Mouse (Mus musculus) limb, embryonic 13.5 days (tissue): ENCODE results near the gene Ppa1. TPM values are rescaled to one million over a fixed set of nuclear protein-coding genes. Genes with fewer than 3 reads are reported as not detected.

Experiments used
- ATAC-seq: fragments of 200-750 bp; cut with Nextera tagmentation; 2 replicates; pipeline ENCODE4 v1.8.0; 2017; ENCODE audit warnings: low read depth, moderate number of reproducible peaks, moderate TSS enrichment; ENCODE audit not compliant: low FRiP score
- H3K27ac ChIP-seq: fragments of 300-500 bp; sonication (generic); 2 replicates; pipeline ENCODE4 v1.5.1; 2015; ENCODE audit warnings: inconsistent platforms, mild to moderate bottlenecking, moderate library complexity
- H3K27me3 ChIP-seq: fragments of 300-500 bp; sonication (generic); 2 replicates; pipeline ENCODE4 v1.6.1; 2015; ENCODE audit warnings: mild to moderate bottlenecking, inconsistent platforms
- H3K36me3 ChIP-seq: fragments of 300-500 bp; sonication (generic); 2 replicates; pipeline ENCODE4 v1.6.1; 2015; ENCODE audit warnings: inconsistent platforms, mild to moderate bottlenecking, moderate library complexity
- H3K4me1 ChIP-seq: fragments of 300-500 bp; sonication (generic); 2 replicates; pipeline ENCODE4 v1.6.1; 2015; ENCODE audit warnings: inconsistent platforms
- H3K4me2 ChIP-seq: fragments of 300-500 bp; sonication (generic); replicated peaks from 2 replicates; pipeline ENCODE4 v1.6.1; 2015; ENCODE audit warnings: inconsistent platforms, mild to moderate bottlenecking, moderate library complexity
- H3K4me3 ChIP-seq: fragments of 300-500 bp; sonication (generic); 2 replicates; pipeline ENCODE4 v1.5.1; 2015; ENCODE audit warnings: moderate library complexity, mild to moderate bottlenecking, inconsistent platforms
- H3K9ac ChIP-seq: fragments of 300-500 bp; sonication (generic); 2 replicates; pipeline ENCODE4 v1.6.1; 2015; ENCODE audit warnings: mild to moderate bottlenecking, inconsistent platforms
- H3K9me3 ChIP-seq: fragments of 300-500 bp; sonication (generic); 2 replicates; pipeline ENCODE4 v1.6.1; 2016; ENCODE audit warnings: inconsistent platforms
- WGBS: fragments of 180-500 bp; shearing (Covaris S2); methylation state at CpG from one replicate; pipeline ENCODE4 v1.1.7; 2015; 5-methylcytosine and 5-hydroxymethylcytosine counted together
- polyA plus RNA-seq: library from polyadenylated mRNA; unstranded; fragments of >200 nt; fragmentation: Nextera tagmentation; extraction: Ambion mirVana; gene quantifications from 2 replicates; pipeline ENCODE4 v1.2.1, GENCODE M21; 2015

The Ppa1 gene
- polyA plus RNA-seq, 1 experiment from 2014 or later, result 209 TPM

- peaks cover 6% of the 10 kb centered on the region; the same call in 1 of the 2 replicates for H3K4me1 ChIP-seq
- no peak overlapping the region for H3K27ac ChIP-seq
- H3K4me3 ChIP-seq, result no peak overlapping the region
- peaks cover 43% of the 10 kb centered on the region for H3K36me3 ChIP-seq
- no peaks in the 10 kb centered on the region for H3K9me3 ChIP-seq
- H3K4me2 ChIP-seq, result no peak overlapping the region
- no peak overlapping the region for H3K9ac ChIP-seq
- no peaks in the 10 kb centered on the region for H3K27me3 ChIP-seq
- no peak for ATAC-seq
- 71% methylated on average over 3 of the region's 3 CpGs for WGBS
Observed at GRCm38 (mm10) chr10:61675935-61676334, 27.6 kb downstream of the Ppa1 start.

- Histone ChIP-seq H3K27ac (peak overlapping the region; percentile 74), H3K9ac (peak overlapping the region; percentile 93)
Observed at GRCm38 (mm10) chr10:61679545-61679944, 31.2 kb downstream of the Ppa1 start.

GRCm38 (mm10) chr10:61680015-61680913 lies 31.9 kb downstream of the Ppa1 start, which contains the start of gene Sar1a:
Gene Sar1a, plus strand, starts transcription at chr10:61680299.
- Histone ChIP-seq H3K27me3 (no peaks in the 10 kb centered on the region), H3K27ac (peak within 1 kb of the TSS; percentile 78), H3K4me2 (peak within 1 kb of the TSS; percentile 75), H3K4me1 (peaks cover 21% of the 10 kb centered on the region), H3K9me3 (no peaks in the 10 kb centered on the region), H3K36me3 (peaks cover 13% of the 10 kb centered on the region), H3K4me3 (peak within 1 kb of the TSS; percentile 78), H3K9ac (peak within 1 kb of the TSS; percentile 93)
- WGBS, result under 1% methylated on average over 82 of the region's 84 CpGs
- peak; percentile 100 for ATAC-seq

More at GRCm38 (mm10) chr10:61679545-61679944, 31.2 kb downstream of the Ppa1 start:
- WGBS, result 34% methylated on average over 9 of the region's 9 CpGs
- Histone ChIP-seq H3K4me1 (peaks cover 21% of the 10 kb centered on the region), H3K4me3 (peak overlapping the region; percentile 78), H3K9me3 (no peaks in the 10 kb centered on the region), H3K27me3 (no peaks in the 10 kb centered on the region), H3K4me2 (peak overlapping the region; percentile 64), H3K36me3 (peaks cover 13% of the 10 kb centered on the region)
- 0 out of 2 replicates have a peak, but pooled peaks have one; percentile 16 for ATAC-seq

- Histone ChIP-seq H3K27me3 (no peaks in the 10 kb centered on the region), H3K4me1 (no peaks in the 10 kb centered on the region), H3K9ac (no peak overlapping the region), H3K4me2 (no peak overlapping the region), H3K36me3 (peaks cover 93% of the 10 kb centered on the region), H3K9me3 (no peaks in the 10 kb centered on the region), H3K4me3 (no peak overlapping the region), H3K27ac (no peak overlapping the region)
- ATAC-seq, result no peak
- 90% methylated on average over 8 of the region's 8 CpGs for WGBS
Observed at GRCm38 (mm10) chr10:61689405-61689804, 41.1 kb downstream of the Ppa1 start.

- Histone ChIP-seq H3K4me3 (no peak overlapping the region), H3K4me1 (peaks cover 17% of the 10 kb centered on the region), H3K9me3 (no peaks in the 10 kb centered on the region), H3K27ac (no peak overlapping the region), H3K27me3 (no peaks in the 10 kb centered on the region), H3K4me2 (no peak overlapping the region), H3K9ac (no peak overlapping the region), H3K36me3 (peaks cover 62% of the 10 kb centered on the region)
- WGBS, result 69% methylated on average over 4 of the region's 4 CpGs
- no peak for ATAC-seq
Observed at GRCm38 (mm10) chr10:61693563-61693962, 45.2 kb downstream of the Ppa1 start.

- ATAC-seq, result peak; percentile 98
- Histone ChIP-seq H3K4me3 (peak within 1 kb of the TSS; percentile 99), H3K4me2 (peak within 1 kb of the TSS; percentile 100), H3K27me3 (no peaks in the 10 kb centered on the region), H3K36me3 (peaks cover 56% of the 10 kb centered on the region), H3K9ac (peak within 1 kb of the TSS; percentile 91), H3K9me3 (no peaks in the 10 kb centered on the region), H3K4me1 (peaks cover 17% of the 10 kb centered on the region), H3K27ac (no peak within 1 kb of the TSS; the same call in 1 of the 2 replicates)
- under 1% methylated on average over 42 of the region's 42 CpGs for WGBS
Observed at GRCm38 (mm10) chr10:61694870-61695670, 46.7 kb downstream of the Ppa1 start, which contains the start of gene Tysnd1. Gene Tysnd1, plus strand, starts transcription at chr10:61695514.

- H3K9me3 ChIP-seq, result no peaks in the 10 kb centered on the region
- no peak; the same call in 1 of the 2 replicates for ATAC-seq
- under 1% methylated on average over 108 of the region's 111 CpGs for WGBS
- H3K4me3 ChIP-seq, result peak overlapping the region; percentile 99
- H3K4me1 ChIP-seq, result peaks cover 17% of the 10 kb centered on the region
- H3K4me2 ChIP-seq, result peak overlapping the region; percentile 100
- H3K27me3 ChIP-seq, result no peaks in the 10 kb centered on the region
- peaks cover 50% of the 10 kb centered on the region for H3K36me3 ChIP-seq
- H3K9ac ChIP-seq, result peak overlapping the region; percentile 91
- no peak overlapping the region for H3K27ac ChIP-seq
Observed at GRCm38 (mm10) chr10:61695703-61696559, 47.6 kb downstream of the Ppa1 start.

GRCm38 (mm10) chr10:61696560-61696823 lies 48.1 kb downstream of the Ppa1 start:
- Histone ChIP-seq H3K9ac (peak overlapping the region; percentile 91), H3K4me1 (peaks cover 17% of the 10 kb centered on the region), H3K27me3 (no peaks in the 10 kb centered on the region), H3K4me2 (peak overlapping the region; percentile 100), H3K36me3 (peaks cover 48% of the 10 kb centered on the region), H3K9me3 (no peaks in the 10 kb centered on the region), H3K4me3 (peak overlapping the region; percentile 99), H3K27ac (no peak overlapping the region)
- WGBS, result 10% methylated on average over 19 of the region's 19 CpGs
- ATAC-seq, result no peak

GRCm38 (mm10) chr10:61697028-61697427 lies 48.7 kb downstream of the Ppa1 start:
- Histone ChIP-seq H3K36me3 (peaks cover 48% of the 10 kb centered on the region), H3K4me2 (peak overlapping the region; percentile 100), H3K27me3 (no peaks in the 10 kb centered on the region), H3K27ac (no peak overlapping the region), H3K9ac (peak overlapping the region; percentile 91), H3K9me3 (no peaks in the 10 kb centered on the region), H3K4me3 (peak overlapping the region; percentile 99), H3K4me1 (peaks cover 17% of the 10 kb centered on the region)
- 89% methylated on average over 2 of the region's 2 CpGs for WGBS
- no peak for ATAC-seq

GRCm38 (mm10) chr10:61704663-61705062 lies 56.3 kb downstream of the Ppa1 start:
- whole genome bisulfite sequencing, result 79% methylated on average over 4 of the region's 4 CpGs
- H3K4me1 ChIP-seq, result no peaks in the 10 kb centered on the region
- no peak for ATAC-seq
- H3K4me2 ChIP-seq, result no peak overlapping the region
- H3K9ac ChIP-seq, result no peak overlapping the region
- H3K27me3 ChIP-seq, result no peaks in the 10 kb centered on the region
- no peak overlapping the region for H3K4me3 ChIP-seq
- no peak overlapping the region for H3K27ac ChIP-seq
- peaks cover 35% of the 10 kb centered on the region for H3K36me3 ChIP-seq
- H3K9me3 ChIP-seq, result no peaks in the 10 kb centered on the region
